Mouse (Mus musculus): ENCODE results near the gene Mcemp1. TPM values are rescaled to one million over a fixed set of nuclear protein-coding genes. Genes with fewer than 3 reads are reported as not detected.

Gene Mcemp1
- polyA plus RNA-seq, 1 experiment from 2014 or later = 0.58 TPM

- ATAC-seq (replicated peaks; ENCODE audit: extremely low read depth, insufficient read depth, low FRiP score) = no peak
- Histone ChIP-seq H3K36me3 (ENCODE audit: control insufficient read depth, insufficient read depth) (peaks cover 24% of the 10 kb centered on the region), H3K4me3 (ENCODE audit: low read length) (no peak overlapping the region), H3K4me2 (ENCODE audit: low read depth, low read length) (no peak overlapping the region), H3K4me1 (ENCODE audit: control insufficient read depth, insufficient read depth, low read length) (peaks cover 13% of the 10 kb centered on the region), H3K27me3 (ENCODE audit: control insufficient read depth, insufficient read depth, low read length) (no peaks in the 10 kb centered on the region), H3K27ac (ENCODE audit: low read length) (no peak overlapping the region), H3K9me3 (replicated peaks; ENCODE audit: control insufficient read depth, low read length) (no peaks in the 10 kb centered on the region), H3K9ac (ENCODE audit: low read length) (no peak overlapping the region)
- 66% methylated on average over 5 of the region's 5 CpGs for WGBS
Measured at GRCm38 (mm10) chr8:3679656-3680055, 14.1 kb downstream of the Mcemp1 start.

- Histone ChIP-seq H3K9ac (ENCODE audit: low read length) (no peak overlapping the region), H3K4me1 (ENCODE audit: control insufficient read depth, insufficient read depth, low read length) (peaks cover 6% of the 10 kb centered on the region), H3K9me3 (replicated peaks; ENCODE audit: control insufficient read depth, low read length) (no peaks in the 10 kb centered on the region), H3K27me3 (ENCODE audit: control insufficient read depth, insufficient read depth, low read length) (no peaks in the 10 kb centered on the region), H3K4me3 (ENCODE audit: low read length) (no peak overlapping the region), H3K4me2 (ENCODE audit: low read depth, low read length) (no peak overlapping the region), H3K27ac (ENCODE audit: low read length) (no peak overlapping the region), H3K36me3 (ENCODE audit: control insufficient read depth, insufficient read depth) (peaks cover 24% of the 10 kb centered on the region)
- no peak for ATAC-seq (replicated peaks; ENCODE audit: extremely low read depth, insufficient read depth, low FRiP score)
- WGBS = 94% methylated on average over 5 of the region's 5 CpGs
Measured at GRCm38 (mm10) chr8:3682435-3682834, 16.9 kb downstream of the Mcemp1 start.

GRCm38 (mm10) chr8:3683408-3684176, 18.0 kb downstream of the Mcemp1 start:
- H3K27ac ChIP-seq (ENCODE audit: low read length) = no peak overlapping the region
- WGBS = 69% methylated on average over 6 of the region's 6 CpGs
- ATAC-seq (replicated peaks; ENCODE audit: extremely low read depth, insufficient read depth, low FRiP score) = no peak

GRCm38 (mm10) chr8:3684530-3684929, 19.0 kb downstream of the Mcemp1 start:
- H3K27ac ChIP-seq (ENCODE audit: low read length) = no peak overlapping the region
- ATAC-seq (replicated peaks; ENCODE audit: extremely low read depth, insufficient read depth, low FRiP score) = no peak
- H3K9me3 ChIP-seq (replicated peaks; ENCODE audit: control insufficient read depth, low read length) = no peaks in the 10 kb centered on the region

More at GRCm38 (mm10) chr8:3683408-3684176, 18.0 kb downstream of the Mcemp1 start:
- Histone ChIP-seq H3K9me3 (replicated peaks; ENCODE audit: control insufficient read depth, low read length) (no peaks in the 10 kb centered on the region), H3K27me3 (ENCODE audit: control insufficient read depth, insufficient read depth, low read length) (no peaks in the 10 kb centered on the region), H3K4me2 (ENCODE audit: low read depth, low read length) (no peak overlapping the region), H3K36me3 (ENCODE audit: control insufficient read depth, insufficient read depth) (peaks cover 24% of the 10 kb centered on the region), H3K4me1 (ENCODE audit: control insufficient read depth, insufficient read depth, low read length) (no peaks in the 10 kb centered on the region), H3K9ac (ENCODE audit: low read length) (no peak overlapping the region), H3K4me3 (ENCODE audit: low read length) (no peak overlapping the region)

GRCm38 (mm10) chr8:3685422-3685821, 19.9 kb downstream of the Mcemp1 start:
- ATAC-seq (replicated peaks; ENCODE audit: extremely low read depth, insufficient read depth, low FRiP score) = no peak
- Histone ChIP-seq H3K4me3 (ENCODE audit: low read length) (no peak overlapping the region), H3K27ac (ENCODE audit: low read length) (no peak overlapping the region), H3K4me1 (ENCODE audit: control insufficient read depth, insufficient read depth, low read length) (no peaks in the 10 kb centered on the region), H3K36me3 (ENCODE audit: control insufficient read depth, insufficient read depth) (peaks cover 7% of the 10 kb centered on the region; the same call in 1 of the 2 replicates), H3K4me2 (ENCODE audit: low read depth, low read length) (no peak overlapping the region), H3K9ac (ENCODE audit: low read length) (no peak overlapping the region), H3K27me3 (ENCODE audit: control insufficient read depth, insufficient read depth, low read length) (no peaks in the 10 kb centered on the region), H3K9me3 (replicated peaks; ENCODE audit: control insufficient read depth, low read length) (no peaks in the 10 kb centered on the region)
- WGBS = 53% methylated on average over 5 of the region's 5 CpGs

More at GRCm38 (mm10) chr8:3684530-3684929, 19.0 kb downstream of the Mcemp1 start:
- Histone ChIP-seq H3K9ac (ENCODE audit: low read length) (no peak overlapping the region), H3K27me3 (ENCODE audit: control insufficient read depth, insufficient read depth, low read length) (no peaks in the 10 kb centered on the region), H3K4me3 (ENCODE audit: low read length) (no peak overlapping the region), H3K36me3 (ENCODE audit: control insufficient read depth, insufficient read depth) (peaks cover 16% of the 10 kb centered on the region), H3K4me1 (ENCODE audit: control insufficient read depth, insufficient read depth, low read length) (no peaks in the 10 kb centered on the region), H3K4me2 (ENCODE audit: low read depth, low read length) (no peak overlapping the region)

- Histone ChIP-seq H3K4me2 (ENCODE audit: low read depth, low read length) (no peak overlapping the region), H3K27me3 (ENCODE audit: control insufficient read depth, insufficient read depth, low read length) (no peaks in the 10 kb centered on the region), H3K36me3 (ENCODE audit: control insufficient read depth, insufficient read depth) (no peaks in the 10 kb centered on the region), H3K9me3 (replicated peaks; ENCODE audit: control insufficient read depth, low read length) (no peaks in the 10 kb centered on the region), H3K27ac (ENCODE audit: low read length) (no peak overlapping the region), H3K4me1 (ENCODE audit: control insufficient read depth, insufficient read depth, low read length) (no peaks in the 10 kb centered on the region), H3K9ac (ENCODE audit: low read length) (no peak overlapping the region), H3K4me3 (ENCODE audit: low read length) (no peak overlapping the region)
- 62% methylated on average over 6 of the region's 6 CpGs for WGBS
- ATAC-seq (replicated peaks; ENCODE audit: extremely low read depth, insufficient read depth, low FRiP score) = no peak
Measured at GRCm38 (mm10) chr8:3687537-3687936, 22.0 kb downstream of the Mcemp1 start.

- no peaks in the 10 kb centered on the region for H3K9me3 ChIP-seq (replicated peaks; ENCODE audit: control insufficient read depth, low read length)
- H3K36me3 ChIP-seq (ENCODE audit: control insufficient read depth, insufficient read depth) = no peaks in the 10 kb centered on the region
- no peak overlapping the region for H3K4me3 ChIP-seq (ENCODE audit: low read length)
- H3K9ac ChIP-seq (ENCODE audit: low read length) = no peak overlapping the region
- no peak for ATAC-seq (replicated peaks; ENCODE audit: extremely low read depth, insufficient read depth, low FRiP score)
- 71% methylated on average over 3 of the region's 3 CpGs for WGBS
- H3K4me1 ChIP-seq (ENCODE audit: control insufficient read depth, insufficient read depth, low read length) = no peaks in the 10 kb centered on the region
- H3K4me2 ChIP-seq (ENCODE audit: low read depth, low read length) = no peak overlapping the region
- no peaks in the 10 kb centered on the region for H3K27me3 ChIP-seq (ENCODE audit: control insufficient read depth, insufficient read depth, low read length)
- no peak overlapping the region for H3K27ac ChIP-seq (ENCODE audit: low read length)
Measured at GRCm38 (mm10) chr8:3690774-3691173, 25.2 kb downstream of the Mcemp1 start.

- no peaks in the 10 kb centered on the region for H3K27me3 ChIP-seq (ENCODE audit: control insufficient read depth, insufficient read depth, low read length)
- ATAC-seq (replicated peaks; ENCODE audit: extremely low read depth, insufficient read depth, low FRiP score) = no peak
- no peaks in the 10 kb centered on the region for H3K9me3 ChIP-seq (replicated peaks; ENCODE audit: control insufficient read depth, low read length)
Measured at GRCm38 (mm10) chr8:3694121-3694520, 28.6 kb downstream of the Mcemp1 start, which contains the start of gene Fcer2a. TSS of gene Fcer2a (minus strand) at chr8:3694175.

GRCm38 (mm10) chr8:3701491-3701890, 35.9 kb downstream of the Mcemp1 start:
- Histone ChIP-seq H3K4me2 (ENCODE audit: low read depth, low read length) (no peak overlapping the region), H3K27ac (ENCODE audit: low read length) (no peak overlapping the region), H3K4me1 (ENCODE audit: control insufficient read depth, insufficient read depth, low read length) (no peaks in the 10 kb centered on the region), H3K4me3 (ENCODE audit: low read length) (no peak overlapping the region), H3K27me3 (ENCODE audit: control insufficient read depth, insufficient read depth, low read length) (no peaks in the 10 kb centered on the region), H3K9me3 (replicated peaks; ENCODE audit: control insufficient read depth, low read length) (no peaks in the 10 kb centered on the region), H3K36me3 (ENCODE audit: control insufficient read depth, insufficient read depth) (no peaks in the 10 kb centered on the region), H3K9ac (ENCODE audit: low read length) (no peak overlapping the region)
- 92% methylated on average over 1 of the region's 1 CpGs for WGBS
- no peak for ATAC-seq (replicated peaks; ENCODE audit: extremely low read depth, insufficient read depth, low FRiP score)

More at GRCm38 (mm10) chr8:3694121-3694520, 28.6 kb downstream of the Mcemp1 start, which contains the start of gene Fcer2a:
- H3K4me1 ChIP-seq (ENCODE audit: control insufficient read depth, insufficient read depth, low read length) = no peaks in the 10 kb centered on the region
- WGBS = 67% methylated on average over 3 of the region's 3 CpGs
- no peak within 1 kb of the TSS for H3K27ac ChIP-seq (ENCODE audit: low read length)
- no peak within 1 kb of the TSS for H3K4me2 ChIP-seq (ENCODE audit: low read depth, low read length)
- no peaks in the 10 kb centered on the region for H3K36me3 ChIP-seq (ENCODE audit: control insufficient read depth, insufficient read depth)
- H3K9ac ChIP-seq (ENCODE audit: low read length) = no peak within 1 kb of the TSS
- no peak within 1 kb of the TSS for H3K4me3 ChIP-seq (ENCODE audit: low read length)
